Mouse (Mus musculus) erythroblast, embryonic 14.5 days (primary cell): ENCODE data around the gene Fcgr2b.

Experiments used
- GATA1 ChIP-seq: IDR thresholded peaks from 2 replicates; pipeline ENCODE4 v1.6.1; 2012; ENCODE audit warnings: low read length, inconsistent platforms, mixed read lengths
- TAL1 ChIP-seq: IDR thresholded peaks from 3 replicates; pipeline ENCODE4 v1.6.1; 2012; ENCODE audit warnings: low read length, inconsistent platforms, mixed read lengths

DNA sequence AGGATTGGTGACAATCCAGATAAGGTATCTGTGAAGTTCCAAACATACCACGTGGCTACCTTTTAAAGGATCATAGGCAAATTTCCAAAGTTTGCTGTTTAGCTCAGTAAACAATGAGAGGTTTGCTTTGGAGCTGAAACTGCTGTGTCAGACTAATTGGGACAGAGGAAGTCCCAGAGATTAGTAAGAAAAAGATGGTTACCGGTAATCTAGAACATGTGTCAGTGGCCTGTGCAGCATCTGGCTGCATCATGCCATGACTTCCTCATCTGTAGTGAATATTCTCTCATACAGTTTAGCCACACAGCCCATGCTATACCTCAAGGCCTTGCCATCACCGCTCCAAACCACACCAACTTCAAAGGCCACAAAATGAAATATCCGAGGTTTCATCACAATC is 3.4 kb downstream of the Fcgr2b start:
- TF ChIP-seq GATA1 (no peak), TAL1 (no peak)
